Mouse (Mus musculus) lung, embryonic 14.5 days (tissue): Measurements from ENCODE around the gene Tsfm. TPM values are rescaled to one million over a fixed set of nuclear protein-coding genes. Genes with fewer than 3 reads are reported as not detected.
"Not testable (repeated sequence)": the region's sequence is repeated elsewhere in the genome, so short reads cannot be mapped to it uniquely, and the experiment has no call there.

Experiments used
- ATAC-seq: fragments of 200-750 bp; cut with Nextera tagmentation; 2 replicates; pipeline ENCODE4 v1.8.0; 2017; ENCODE audit warnings: mild to moderate bottlenecking, moderate TSS enrichment, moderate library complexity; ENCODE audit not compliant: insufficient read depth
- DNase-seq: peaks from one replicate; pipeline ENCODE4 v3.0.0-alpha.2; 2015
- H3K27ac ChIP-seq: fragments of 300-500 bp; sonication (generic); 2 replicates; pipeline ENCODE4 v1.5.1; 2014; ENCODE audit warnings: low read depth, mild to moderate bottlenecking, moderate library complexity
- H3K27me3 ChIP-seq: fragments of 300-500 bp; sonication (generic); 2 replicates; pipeline ENCODE4 v1.6.1; 2014; ENCODE audit warnings: low read length, control low read depth; ENCODE audit not compliant: insufficient read depth
- H3K36me3 ChIP-seq: fragments of 300-500 bp; sonication (generic); 2 replicates; pipeline ENCODE4 v1.6.1; 2014; ENCODE audit warnings: control low read depth; ENCODE audit not compliant: insufficient read depth
- H3K4me1 ChIP-seq: fragments of 300-500 bp; sonication (generic); 2 replicates; pipeline ENCODE4 v1.6.1; 2014; ENCODE audit warnings: antibody characterized with exemption, control low read depth; ENCODE audit not compliant: insufficient read depth
- H3K4me2 ChIP-seq: fragments of 300-500 bp; sonication (generic); 2 replicates; pipeline ENCODE4 v1.6.1; 2014; ENCODE audit warnings: mild to moderate bottlenecking
- H3K4me3 ChIP-seq: fragments of 300-500 bp; sonication (generic); 2 replicates; pipeline ENCODE4 v1.5.1; 2014; ENCODE audit warnings: low read depth, low read length
- H3K9ac ChIP-seq: fragments of 300-500 bp; sonication (generic); 2 replicates; pipeline ENCODE4 v1.6.1; 2014
- H3K9me3 ChIP-seq: fragments of 300-500 bp; sonication (generic); 2 replicates; pipeline ENCODE4 v1.6.1; 2016; ENCODE audit warnings: low read depth, low read length, control low read depth
- CTCF ChIP-seq: IDR thresholded peaks from 2 replicates; pipeline ENCODE4 v1.5.1; 2016; ENCODE audit warnings: antibody characterized with exemption, low read depth
- WGBS: fragments of 180-500 bp; shearing (Covaris S2); extraction: QIAGEN DNeasy Blood & Tissue Kit; methylation state at CpG from one replicate; pipeline ENCODE4 v1.1.7; 2014; 5-methylcytosine and 5-hydroxymethylcytosine counted together
- polyA plus RNA-seq: library from polyadenylated mRNA; unstranded; fragments of >200 nt; fragmentation: Nextera tagmentation; extraction: Ambion mirVana; gene quantifications from 2 replicates; pipeline ENCODE4 v1.2.1, GENCODE M21; 2014

Gene Tsfm
- polyA plus RNA-seq, 1 experiment from 2014 or later, result 76.8 TPM

- Histone ChIP-seq H3K27me3 (peaks cover 37% of the 10 kb centered on the region), H3K9me3 (no peaks in the 10 kb centered on the region), H3K27ac (no peak overlapping the region), H3K4me2 (no peak overlapping the region), H3K36me3 (no peaks in the 10 kb centered on the region), H3K4me3 (no peak overlapping the region), H3K4me1 (0 out of 2 replicates have a peak, but pooled peaks cover 3% of the 10 kb centered on the region), H3K9ac (no peak overlapping the region)
- no peak for ATAC-seq
- 67% methylated on average over 8 of the region's 8 CpGs for WGBS
- no peak for DNase-seq
- no peak for TF ChIP-seq CTCF
Measured at GRCm38 (mm10) chr10:127075651-127076050, 45.0 kb upstream of the Tsfm start.

- no peak within 1 kb of the TSS for H3K4me2 ChIP-seq
- H3K27me3 ChIP-seq, result peaks cover 32% of the 10 kb centered on the region
- H3K4me1 ChIP-seq, result 0 out of 2 replicates have a peak, but pooled peaks cover 3% of the 10 kb centered on the region
- H3K4me3 ChIP-seq, result no peak within 1 kb of the TSS
- DNase-seq, result no peak
- 65% methylated on average over 9 of the region's 9 CpGs for WGBS
- H3K9ac ChIP-seq, result no peak within 1 kb of the TSS
- no peaks in the 10 kb centered on the region for H3K36me3 ChIP-seq
- TF ChIP-seq CTCF, result peak; percentile 20; the same call in 1 of the 2 replicates
- no peak for ATAC-seq
- no peak within 1 kb of the TSS for H3K27ac ChIP-seq
- H3K9me3 ChIP-seq, result no peaks in the 10 kb centered on the region
Measured at GRCm38 (mm10) chr10:127075080-127075479, 44.4 kb upstream of the Tsfm start, which contains the start of gene Agap2. Agap2 (plus strand) TSS chr10:127075284.

- H3K27ac ChIP-seq, result no peak overlapping the region
- H3K27me3 ChIP-seq, result peaks cover 21% of the 10 kb centered on the region
- 98% methylated on average over 1 of the region's 1 CpGs for WGBS
- no peak overlapping the region for H3K9ac ChIP-seq
- H3K4me3 ChIP-seq, result no peak overlapping the region
- no peak for DNase-seq
- 0 out of 2 replicates have a peak, but pooled peaks cover 8% of the 10 kb centered on the region for H3K4me1 ChIP-seq
- no peak for TF ChIP-seq CTCF
- ATAC-seq, result no peak
- H3K9me3 ChIP-seq, result no peaks in the 10 kb centered on the region
- no peaks in the 10 kb centered on the region for H3K36me3 ChIP-seq
- H3K4me2 ChIP-seq, result no peak overlapping the region
Measured at GRCm38 (mm10) chr10:127073981-127074380, 43.3 kb upstream of the Tsfm start.

GRCm38 (mm10) chr10:127072969-127073368 is 42.3 kb upstream of the Tsfm start:
- not testable (repeated sequence) for H3K27ac ChIP-seq, H3K4me3 ChIP-seq, H3K9ac ChIP-seq, H3K36me3 ChIP-seq, DNase-seq, H3K4me2 ChIP-seq, ATAC-seq, H3K9me3 ChIP-seq
- H3K27me3 ChIP-seq, result peaks cover 11% of the 10 kb centered on the region
- WGBS, result 67% methylated on average over 2 of the region's 2 CpGs
- peaks cover 11% of the 10 kb centered on the region; the same call in 1 of the 2 replicates for H3K4me1 ChIP-seq

DNA sequence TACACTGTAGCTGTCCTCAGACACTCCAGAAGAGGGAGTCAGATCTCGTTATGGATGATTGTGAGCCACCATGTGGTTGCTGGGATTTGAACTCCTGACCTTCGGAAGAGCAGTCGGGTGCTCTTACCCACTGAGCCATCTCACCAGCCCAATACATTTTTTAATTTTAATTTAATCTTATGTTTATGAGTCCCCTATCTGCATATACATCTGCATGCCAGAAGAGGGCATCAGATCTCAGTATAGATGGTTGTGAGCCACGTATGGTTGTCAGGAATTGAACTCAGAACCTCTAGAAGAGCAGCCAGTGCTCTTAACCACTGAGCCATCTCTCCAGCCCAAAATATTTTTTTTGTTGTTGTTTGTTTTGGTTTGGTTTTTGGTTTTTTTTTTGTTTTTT is 41.6 kb upstream of the Tsfm start:
- not testable (repeated sequence) for H3K27me3 ChIP-seq, DNase-seq, ATAC-seq, H3K9me3 ChIP-seq, H3K4me3 ChIP-seq, H3K4me2 ChIP-seq, H3K9ac ChIP-seq, H3K27ac ChIP-seq
- peaks cover 15% of the 10 kb centered on the region for H3K36me3 ChIP-seq
- TF ChIP-seq CTCF, result 0 out of 2 replicates have a peak, but pooled peaks have one; percentile 16
- 77% methylated on average over 4 of the region's 4 CpGs for WGBS
- H3K4me1 ChIP-seq, result peaks cover 11% of the 10 kb centered on the region; the same call in 1 of the 2 replicates

DNA sequence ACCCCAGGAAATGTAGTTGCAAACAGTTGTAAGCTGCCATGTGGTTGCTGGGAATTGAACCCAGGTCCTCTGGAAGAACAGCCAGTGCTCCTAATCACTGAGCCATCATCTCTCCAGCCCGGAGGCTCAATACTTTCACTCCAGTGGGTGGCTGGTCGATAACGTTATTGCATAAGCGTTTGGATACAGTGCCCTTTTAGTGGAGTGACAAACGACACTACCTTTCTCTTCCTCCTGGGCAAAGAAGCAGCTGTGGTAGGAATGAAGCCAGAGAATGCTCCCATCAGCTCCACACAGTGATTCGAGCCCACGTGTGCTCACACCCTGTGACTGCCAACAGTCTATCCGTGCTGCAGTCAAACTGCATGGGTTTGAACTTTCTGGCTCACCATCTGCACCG is 40.6 kb upstream of the Tsfm start:
- WGBS, result 69% methylated on average over 9 of the region's 9 CpGs
- peaks cover 11% of the 10 kb centered on the region; the same call in 1 of the 2 replicates for H3K4me1 ChIP-seq
- peak overlapping the region; percentile 71 for H3K9ac ChIP-seq
- H3K9me3 ChIP-seq, result no peaks in the 10 kb centered on the region
- peak overlapping the region; percentile 92 for H3K4me2 ChIP-seq
- TF ChIP-seq CTCF, result no peak
- H3K27me3 ChIP-seq, result no peaks in the 10 kb centered on the region
- DNase-seq (no peak), ATAC-seq (no peak)
- H3K27ac ChIP-seq, result no peak overlapping the region
- peak overlapping the region; percentile 61 for H3K4me3 ChIP-seq
- H3K36me3 ChIP-seq, result peaks cover 26% of the 10 kb centered on the region

- peak within 1 kb of the TSS; percentile 61 for H3K4me3 ChIP-seq
- ATAC-seq (peak; percentile 90), DNase-seq (peak; percentile 98)
- 1% methylated on average over 36 of the region's 36 CpGs for WGBS
- peak within 1 kb of the TSS; percentile 81 for H3K27ac ChIP-seq
- peak within 1 kb of the TSS; percentile 92 for H3K4me2 ChIP-seq
- H3K9me3 ChIP-seq, result no peaks in the 10 kb centered on the region
- peaks cover 11% of the 10 kb centered on the region; the same call in 1 of the 2 replicates for H3K4me1 ChIP-seq
- peak within 1 kb of the TSS; percentile 71 for H3K9ac ChIP-seq
- no peaks in the 10 kb centered on the region for H3K27me3 ChIP-seq
- no peak for TF ChIP-seq CTCF
- peaks cover 34% of the 10 kb centered on the region for H3K36me3 ChIP-seq
Measured at GRCm38 (mm10) chr10:127070190-127071121, 39.8 kb upstream of the Tsfm start, which contains the start of gene Tspan31. Tspan31 (minus strand) TSS chr10:127070264.
